In the genomic region with DNA sequence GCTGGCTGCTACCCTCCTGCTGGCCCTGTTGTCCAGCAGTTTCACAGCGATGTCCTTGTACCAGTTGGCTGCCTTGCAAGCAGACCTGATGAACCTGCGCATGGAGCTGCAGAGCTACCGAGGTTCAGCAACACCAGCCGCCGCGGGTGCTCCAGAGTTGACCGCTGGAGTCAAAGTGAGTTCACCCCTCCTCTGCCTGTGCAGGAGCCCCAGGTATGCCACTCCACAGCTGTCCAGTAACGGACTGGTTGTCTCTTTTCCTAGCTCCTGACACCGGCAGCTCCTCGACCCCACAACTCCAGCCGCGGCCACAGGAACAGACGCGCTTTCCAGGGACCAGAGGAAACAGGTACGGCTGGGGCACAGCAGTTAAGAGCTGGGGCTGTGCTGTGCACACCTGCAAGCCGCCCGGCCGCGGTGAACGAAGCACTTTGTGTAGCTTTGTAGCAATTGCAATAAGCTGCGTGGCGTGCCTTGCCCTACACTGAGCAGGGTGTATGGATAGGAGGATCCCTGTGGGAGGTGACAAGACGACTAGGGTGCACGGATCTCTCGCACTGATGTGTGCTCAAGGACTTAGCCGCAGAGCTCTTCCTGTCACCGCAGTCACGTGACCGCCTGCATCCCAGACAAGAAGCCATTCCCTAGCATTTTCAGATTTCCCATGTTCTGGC, we compare ENCODE assay signal across 8 mouse cellular contexts. TPM values are rescaled to one million over a fixed set of nuclear protein-coding genes. Genes with fewer than 3 reads are reported as not detected.
DNase-seq lines count a peak whose midpoint lies in the region; ATAC-seq lines count a peak whose summit lies in the region.

No protein-coding gene starts in this region.

- H3K4me3 ChIP-seq in forebrain, embryonic 16.5 days (replicated peaks; ENCODE audit: low read length): peak overlapping the region; percentile 45
- peak overlapping the region; percentile 25 for H3K4me3 ChIP-seq in intestine, embryonic 14.5 days (ENCODE audit: low read depth, low read length)
- H3K4me3 ChIP-seq in limb, embryonic 10.5 days: peak overlapping the region; percentile 57
- H3K4me3 ChIP-seq in midbrain, embryonic 16.5 days (ENCODE audit: low read depth, low read length): peak overlapping the region; percentile 45

- ATAC-seq in cerebellum, adult (ENCODE audit: insufficient number of reproducible peaks, low FRiP score, low TSS enrichment): peak; percentile 75
- peak; percentile 83 for ATAC-seq in forebrain, embryonic 16.5 days
- 0 out of 2 replicates have a peak, but pooled peaks have one; percentile 37 for ATAC-seq in intestine, embryonic 14.5 days (replicated peaks; ENCODE audit: low FRiP score, low TSS enrichment, low read depth)
- peak; percentile 82 for ATAC-seq in midbrain, embryonic 16.5 days
- ATAC-seq in megakaryocyte-erythroid progenitor cell, adult 5-6 weeks (replicated peaks; ENCODE audit: low FRiP score, low TSS enrichment, poor library complexity, severe bottlenecking): no peak

- no peaks in the 10 kb centered on the region for H3K36me3 ChIP-seq in forebrain, embryonic 16.5 days (ENCODE audit: control insufficient read depth, insufficient read depth)
- H3K36me3 ChIP-seq in intestine, embryonic 14.5 days (ENCODE audit: control insufficient read depth, insufficient read depth, low read length): no peaks in the 10 kb centered on the region
- H3K36me3 ChIP-seq in limb, embryonic 10.5 days: no peaks in the 10 kb centered on the region
- H3K36me3 ChIP-seq in midbrain, embryonic 16.5 days (ENCODE audit: control insufficient read depth, insufficient read depth, low read length): no peaks in the 10 kb centered on the region

- H3K4me2 ChIP-seq in forebrain, embryonic 16.5 days (ENCODE audit: low read length): peak overlapping the region; percentile 69
- H3K4me2 ChIP-seq in intestine, embryonic 14.5 days (ENCODE audit: low read length): peak overlapping the region; percentile 72
- peak overlapping the region; percentile 78 for H3K4me2 ChIP-seq in midbrain, embryonic 16.5 days (ENCODE audit: low read length)

- no peaks in the 10 kb centered on the region for H3K9me3 ChIP-seq in forebrain, embryonic 16.5 days (ENCODE audit: control insufficient read depth, low read length)
- H3K9me3 ChIP-seq in intestine, embryonic 14.5 days (ENCODE audit: control insufficient read depth, low read length): no peaks in the 10 kb centered on the region
- H3K9me3 ChIP-seq in limb, embryonic 10.5 days (replicated peaks): no peaks in the 10 kb centered on the region
- H3K9me3 ChIP-seq in midbrain, embryonic 16.5 days (replicated peaks; ENCODE audit: control insufficient read depth, low read length, poor library complexity, severe bottlenecking): no peaks in the 10 kb centered on the region

- H3K9ac ChIP-seq in forebrain, embryonic 16.5 days (replicated peaks; ENCODE audit: low read depth, low read length): peak overlapping the region; percentile 44
- no peak overlapping the region for H3K9ac ChIP-seq in intestine, embryonic 14.5 days (ENCODE audit: low read length)
- peak overlapping the region; percentile 65 for H3K9ac ChIP-seq in midbrain, embryonic 16.5 days (ENCODE audit: low read depth, low read length)

- 5% methylated on average over 29 of the region's 29 CpGs for WGBS in forebrain, embryonic 16.5 days
- WGBS in intestine, embryonic 14.5 days: 5% methylated on average over 29 of the region's 29 CpGs
- 4% methylated on average over 29 of the region's 29 CpGs for WGBS in limb, embryonic 10.5 days
- 5% methylated on average over 29 of the region's 29 CpGs for WGBS in midbrain, embryonic 16.5 days

- no peak overlapping the region for H3K27ac ChIP-seq in forebrain, embryonic 16.5 days (ENCODE audit: low read length)
- no peak overlapping the region for H3K27ac ChIP-seq in intestine, embryonic 14.5 days (ENCODE audit: low read depth)
- H3K27ac ChIP-seq in limb, embryonic 10.5 days: no peak overlapping the region
- H3K27ac ChIP-seq in midbrain, embryonic 16.5 days (ENCODE audit: low read length): no peak overlapping the region

- peaks cover 2% of the 10 kb centered on the region; the same call in 1 of the 2 replicates for H3K4me1 ChIP-seq in forebrain, embryonic 16.5 days (replicated peaks; ENCODE audit: control insufficient read depth, insufficient read depth, low read length)
- H3K4me1 ChIP-seq in intestine, embryonic 14.5 days (replicated peaks; ENCODE audit: control insufficient read depth, insufficient read depth, low read length): peaks cover 8% of the 10 kb centered on the region
- peaks cover 11% of the 10 kb centered on the region for H3K4me1 ChIP-seq in limb, embryonic 10.5 days
- peaks cover 4% of the 10 kb centered on the region; the same call in 1 of the 2 replicates for H3K4me1 ChIP-seq in midbrain, embryonic 16.5 days (ENCODE audit: control insufficient read depth, insufficient read depth, low read length)

- no peaks in the 10 kb centered on the region for H3K27me3 ChIP-seq in forebrain, embryonic 16.5 days (replicated peaks; ENCODE audit: control insufficient read depth, insufficient read depth, low read length)
- no peaks in the 10 kb centered on the region for H3K27me3 ChIP-seq in intestine, embryonic 14.5 days (replicated peaks; ENCODE audit: control insufficient read depth, insufficient read depth, low read length)
- peaks cover 13% of the 10 kb centered on the region for H3K27me3 ChIP-seq in limb, embryonic 10.5 days (ENCODE audit: low read depth, poor library complexity, severe bottlenecking)
- H3K27me3 ChIP-seq in midbrain, embryonic 16.5 days (ENCODE audit: control insufficient read depth, insufficient read depth, low read depth, low read length): peaks cover 4% of the 10 kb centered on the region; the same call in 1 of the 2 replicates

- DNase-seq in kidney, adult 18-20 months: peak; percentile 15
- DNase-seq in kidney, adult 11 months: no peak
- peak; percentile 70 for DNase-seq in intestine, embryonic 14.5 days (ENCODE audit: low spot score)
- peak; percentile 58 for DNase-seq in limb, embryonic 10.5 days (ENCODE audit: low spot score)

RNA-seq across cellular contexts. Expression of a gene that starts 0.9 kb away (rescaled TPM):
- polyA plus RNA-seq in forebrain, embryonic 16.5 days (2015; fragmentation: Nextera tagmentation; extraction: Ambion mirVana): 0.43 TPM in 1 of 2 replicates, not detected in the other
- polyA plus RNA-seq in intestine, embryonic 14.5 days (2014; fragmentation: Nextera tagmentation; extraction: Ambion mirVana): 0.55 and 0.80 TPM in 2 replicates
- polyA plus RNA-seq in limb, embryonic 10.5 days (2016; fragmentation: Nextera tagmentation; extraction: Ambion mirVana): not detected in 2 replicates
- polyA plus RNA-seq in midbrain, embryonic 16.5 days (2015; fragmentation: Nextera tagmentation; extraction: Ambion mirVana): 0.23 and 0.52 TPM in 2 replicates
- total RNA-seq in megakaryocyte-erythroid progenitor cell, adult 5-6 weeks (2014; fragmentation: Nextera tagmentation): 0.20 TPM in 1 of 2 replicates, not detected in the other
- 0.15 TPM in 1 of 2 replicates, not detected in the other for total RNA-seq in megakaryocyte-erythroid progenitor cell, adult 5-6 weeks (2017)

RNA-seq across cellular contexts. Expression of a gene that starts 29.6 kb away (rescaled TPM):
- polyA plus RNA-seq in forebrain, embryonic 16.5 days (2015; fragmentation: Nextera tagmentation; extraction: Ambion mirVana): 15.2 and 18.3 TPM in 2 replicates
- 19.5 and 20.4 TPM in 2 replicates for polyA plus RNA-seq in intestine, embryonic 14.5 days (2014; fragmentation: Nextera tagmentation; extraction: Ambion mirVana)
- 16.3 and 17.3 TPM in 2 replicates for polyA plus RNA-seq in limb, embryonic 10.5 days (2016; fragmentation: Nextera tagmentation; extraction: Ambion mirVana)
- 12.2 and 12.7 TPM in 2 replicates for polyA plus RNA-seq in midbrain, embryonic 16.5 days (2015; fragmentation: Nextera tagmentation; extraction: Ambion mirVana)
- total RNA-seq in megakaryocyte-erythroid progenitor cell, adult 5-6 weeks (2014; fragmentation: Nextera tagmentation): 9.2 and 12.8 TPM in 2 replicates
- total RNA-seq in megakaryocyte-erythroid progenitor cell, adult 5-6 weeks (2017): 13.9 and 14.0 TPM in 2 replicates

RNA-seq across cellular contexts. Expression of a gene that starts 29.6 kb away (rescaled TPM):
- 11.0 and 11.7 TPM in 2 replicates for polyA plus RNA-seq in forebrain, embryonic 16.5 days (2015; fragmentation: Nextera tagmentation; extraction: Ambion mirVana)
- polyA plus RNA-seq in intestine, embryonic 14.5 days (2014; fragmentation: Nextera tagmentation; extraction: Ambion mirVana): 4.4 and 6.5 TPM in 2 replicates
- 7.2 and 8.9 TPM in 2 replicates for polyA plus RNA-seq in limb, embryonic 10.5 days (2016; fragmentation: Nextera tagmentation; extraction: Ambion mirVana)
- polyA plus RNA-seq in midbrain, embryonic 16.5 days (2015; fragmentation: Nextera tagmentation; extraction: Ambion mirVana): 14.1 and 14.2 TPM in 2 replicates
- total RNA-seq in megakaryocyte-erythroid progenitor cell, adult 5-6 weeks (2014; fragmentation: Nextera tagmentation): 2.6 and 3.0 TPM in 2 replicates
- total RNA-seq in megakaryocyte-erythroid progenitor cell, adult 5-6 weeks (2017): 1.5 and 3.8 TPM in 2 replicates
